Mouse (Mus musculus) embryonic fibroblast, embryonic 13.5 days (primary cell): ENCODE measurements around the gene Gpd1l.

ENCODE experiments used
- CTCF ChIP-seq: IDR thresholded peaks from 2 replicates; pipeline ENCODE4 v1.5.1; 2011; ENCODE audit warnings: mild to moderate bottlenecking, control low read depth, low read length, moderate library complexity, borderline replicate concordance; ENCODE audit not compliant: insufficient read depth
- POLR2A ChIP-seq: IDR thresholded peaks from 2 replicates; pipeline ENCODE4 v1.6.1; 2011; ENCODE audit warnings: low read depth, mild to moderate bottlenecking, control low read depth, low read length, moderate library complexity

DNA sequence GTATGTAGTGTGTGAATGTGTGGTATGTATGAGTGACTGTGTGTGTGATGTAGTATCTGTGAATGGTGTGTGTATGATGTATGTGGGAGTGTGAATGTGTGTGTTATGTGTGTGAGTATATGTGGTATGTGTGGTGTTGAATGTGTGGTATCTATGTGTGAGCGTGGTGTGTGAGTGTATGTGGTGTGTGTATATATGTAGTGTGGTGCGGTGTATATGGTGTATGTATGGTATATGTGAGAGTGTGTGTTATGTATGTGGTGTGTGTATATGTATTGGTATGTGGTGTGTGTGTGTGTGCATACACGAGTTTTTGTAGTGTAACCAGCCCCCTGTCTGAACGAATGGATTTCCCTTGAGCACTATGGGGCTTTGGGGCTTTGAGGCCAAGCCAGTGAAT lies 48.2 kb downstream of the Gpd1l start:
- TF ChIP-seq CTCF, result no peak
- TF ChIP-seq POLR2A, result no peak
